Mouse (Mus musculus) gastrocnemius, adult 2 months (tissue): ENCODE results near the gene Pcdh17. TPM values are rescaled to one million over a fixed set of nuclear protein-coding genes. Genes with fewer than 3 reads are reported as not detected.

ENCODE experiments used
- DNase-seq: peaks from one replicate; pipeline ENCODE4 v3.0.0; 2022
- H3K27ac ChIP-seq: fragments of 200-600 bp; 2 replicates; pipeline ENCODE4 v1.8.1; 2022; ENCODE audit warnings: mild to moderate bottlenecking
- H3K4me3 ChIP-seq: fragments of 200-600 bp; 2 replicates; pipeline ENCODE4 v1.8.1; 2022; ENCODE audit warnings: mild to moderate bottlenecking, moderate library complexity
- CTCF ChIP-seq: fragments of 200-600 bp; IDR thresholded peaks from 2 replicates; pipeline ENCODE4 v1.8.1; 2022; ENCODE audit warnings: antibody characterized with exemption, mild to moderate bottlenecking, moderate library complexity
- intact Hi-C: fragments of 180-260 bp; cut with DNase I; formaldehyde crosslinking; loops from one replicate; pipeline ENCODE4 v1.15.1; 2025
- long read RNA-seq, 2 experiments: library from polyadenylated mRNA; stranded (forward); transcript quantifications; one replicate each; pipeline ENCODE4 v2.0.0; 2021
- total RNA-seq, 2 experiments: library from RNA; stranded (reverse); gene quantifications; 2 replicates each; pipeline ENCODE4 v1.2.3; 2021

Gene Pcdh17
- under 1 TPM; 0.51 to 0.61 TPM for total RNA-seq
- long read RNA-seq, experiment 1, full-length matches to known transcripts: 1 of 1 reads
- long read RNA-seq, experiment 1, partial matches to known transcripts: 0 of 1 reads
- long read RNA-seq, experiment 1, other reads (novel, unspliced or antisense): 0 of 1 reads
- long read RNA-seq, experiment 2: 0 reads

DNA sequence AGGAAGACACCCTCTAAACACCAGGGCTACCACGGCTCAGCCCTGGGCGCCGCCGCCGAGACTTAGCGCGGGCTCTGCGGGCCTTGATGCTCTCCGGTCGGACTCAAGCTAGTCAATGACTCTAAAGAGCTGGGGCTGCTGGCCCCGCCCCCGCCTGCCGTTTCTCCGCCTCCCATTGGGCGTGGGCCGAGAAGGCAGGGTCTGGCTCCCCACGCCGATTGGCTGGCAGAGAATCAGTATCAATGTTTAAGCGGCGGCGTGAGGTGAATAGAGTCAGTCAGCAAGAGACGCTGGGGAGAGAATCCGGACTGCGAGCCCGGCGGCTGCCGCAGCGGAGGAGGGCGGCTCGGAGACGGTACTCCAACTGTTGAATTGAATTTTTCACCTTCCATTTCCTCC, at the start of gene Pcdh17:
TSS of gene Pcdh17 (plus strand) at position 276 of the 399 bp plus-strand sequence.
- intact Hi-C loops: no loop called here
- no peak for TF ChIP-seq CTCF
- peak within 1 kb of the TSS; percentile 58; the same call in 1 of the 2 replicates for H3K27ac ChIP-seq
- DNase-seq: peak; percentile 93
- peak within 1 kb of the TSS; percentile 77 for H3K4me3 ChIP-seq

GRCm38 (mm10) chr14:84397137-84397536, 46.2 kb upstream of the Pcdh17 start:
- no peak for DNase-seq
- intact Hi-C loops: no loop called here
- Histone ChIP-seq H3K27ac (no peak overlapping the region), H3K4me3 (no peak overlapping the region)
- TF ChIP-seq CTCF: no peak

DNA sequence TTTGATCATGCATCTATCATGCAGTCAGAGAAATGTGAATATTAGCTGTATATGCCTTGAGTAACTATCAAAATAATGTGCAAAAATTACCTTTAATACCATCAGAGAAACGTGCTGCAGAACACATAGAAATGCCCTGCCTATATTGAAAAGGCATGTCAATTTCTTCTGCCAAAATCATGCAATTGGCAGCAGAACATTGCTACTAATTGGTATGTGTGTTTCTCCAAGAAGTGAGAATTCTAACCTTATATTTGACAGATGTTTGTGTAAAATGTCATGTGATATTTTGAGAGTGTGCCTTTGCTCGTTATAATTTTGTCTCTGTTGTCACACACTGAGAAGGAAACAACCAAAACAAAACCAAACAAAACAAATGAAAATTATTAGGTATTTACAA, 18.6 kb upstream of the Pcdh17 start:
- Histone ChIP-seq H3K4me3 (no peak overlapping the region), H3K27ac (no peak overlapping the region)
- DNase-seq: no peak
- no peak for TF ChIP-seq CTCF
- intact Hi-C loops: no loop called here

- H3K4me3 ChIP-seq: no peak overlapping the region
- no peak for DNase-seq
- TF ChIP-seq CTCF: no peak
- H3K27ac ChIP-seq: no peak overlapping the region
- intact Hi-C loops: loop anchor here (1.0 kb wide), 1 partner anchor 10 kb away; no protein-coding TSS in a partner anchor
Observed at GRCm38 (mm10) chr14:84426616-84427015, 16.7 kb upstream of the Pcdh17 start.

DNA sequence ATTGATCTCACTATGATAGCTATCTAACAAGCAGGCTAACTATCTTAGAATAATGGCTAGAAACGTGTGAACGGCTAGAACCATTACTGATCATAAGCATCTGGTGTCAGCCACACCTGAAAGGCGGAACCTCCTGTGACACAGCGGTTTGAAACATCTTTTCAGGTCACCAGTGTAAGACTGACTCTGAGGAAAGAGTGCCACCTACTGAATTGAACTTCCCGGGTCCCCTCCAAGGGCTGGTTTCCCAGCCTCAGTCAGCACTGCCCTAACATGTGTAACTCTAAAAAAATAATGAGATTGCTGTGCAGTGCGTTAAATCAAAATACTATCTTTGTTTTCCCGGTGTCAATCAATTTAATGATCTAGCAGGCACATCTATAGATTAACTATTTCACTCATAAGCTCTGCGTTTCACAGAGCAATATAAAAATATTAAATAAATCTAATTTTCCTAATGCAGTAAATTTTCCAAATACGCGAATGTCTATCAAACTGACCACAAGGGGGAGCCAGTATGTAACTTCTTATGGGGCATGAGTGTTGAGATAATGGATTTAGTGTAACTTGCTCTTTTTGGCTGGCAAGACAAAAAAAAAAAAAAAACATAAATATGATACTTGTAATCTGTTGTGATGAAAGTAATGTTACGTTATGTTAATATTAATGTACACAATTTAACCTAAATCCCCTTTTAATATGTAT, 5.1 kb upstream of the Pcdh17 start:
- no peak for DNase-seq
- intact Hi-C loops: no loop called here
- H3K4me3 ChIP-seq: no peak overlapping the region
- no peak overlapping the region for H3K27ac ChIP-seq
- peak; percentile 70 for TF ChIP-seq CTCF

GRCm38 (mm10) chr14:84440903-84441302, 2.5 kb upstream of the Pcdh17 start:
- TF ChIP-seq CTCF: peak; percentile 47; the same call in 1 of the 2 replicates
- no peak overlapping the region for H3K27ac ChIP-seq
- intact Hi-C loops: no loop called here
- H3K4me3 ChIP-seq: no peak overlapping the region
- DNase-seq: peak; percentile 18

DNA sequence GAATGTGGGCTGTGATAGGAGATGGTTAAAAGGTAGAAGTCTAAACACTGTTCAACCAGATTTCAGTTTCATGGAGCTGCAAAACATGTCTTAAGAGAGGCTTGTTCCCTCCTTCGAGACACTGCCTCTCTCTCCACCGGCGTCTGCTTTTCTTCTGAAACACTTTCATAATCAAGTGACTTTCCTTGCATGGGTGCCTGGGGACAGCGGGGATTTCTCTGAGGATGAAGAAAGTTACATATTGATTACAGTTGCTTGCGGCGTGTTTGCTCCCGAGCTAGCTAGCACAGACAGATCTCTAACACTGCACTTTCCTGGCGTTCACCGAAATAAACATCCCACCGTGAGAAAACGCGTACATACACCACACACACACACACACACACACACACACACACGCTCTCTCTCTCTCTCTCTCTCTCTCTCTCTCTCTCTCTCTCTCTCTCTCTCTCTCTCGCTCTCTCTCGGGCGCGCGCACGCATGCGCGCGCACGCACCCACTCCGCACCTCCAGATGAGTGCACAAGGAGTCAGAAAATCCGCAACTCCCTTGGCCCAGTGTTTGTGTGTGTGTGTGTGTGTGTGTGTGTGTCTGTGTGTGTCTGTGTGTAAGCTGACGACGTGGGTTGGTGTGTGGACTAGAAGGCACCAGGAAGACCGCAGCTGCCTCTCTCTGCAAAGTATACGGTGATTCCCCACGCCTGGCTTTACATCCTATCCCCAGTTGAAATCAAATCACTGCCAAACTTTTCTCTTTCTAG, 655 bp upstream of the Pcdh17 start:
- H3K27ac ChIP-seq: peak overlapping the region; percentile 49; the same call in 1 of the 2 replicates

DNA sequence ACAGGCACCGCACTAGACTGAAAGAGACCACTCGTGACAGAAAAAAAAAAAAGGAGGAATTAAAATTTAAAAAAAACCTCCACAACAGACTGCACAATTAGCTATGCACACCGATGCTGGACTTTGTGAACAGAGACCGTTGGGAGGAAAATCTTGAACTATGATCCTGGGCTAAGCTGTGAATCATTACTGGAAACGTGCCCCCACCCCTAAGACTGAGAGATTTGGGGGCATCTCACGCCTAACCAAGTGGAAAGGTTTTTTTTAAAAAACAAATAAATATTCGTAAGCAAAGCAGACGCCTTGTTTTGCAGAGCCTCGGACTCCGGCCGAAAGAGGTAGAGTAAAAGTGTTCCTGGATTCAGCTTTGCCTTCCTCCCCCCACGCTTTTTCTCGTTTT, 398 bp downstream of the Pcdh17 start:
- H3K4me3 ChIP-seq: peak overlapping the region; percentile 77
- peak overlapping the region; percentile 58; the same call in 1 of the 2 replicates for H3K27ac ChIP-seq
- no peak for DNase-seq
- intact Hi-C loops: no loop called here
- TF ChIP-seq CTCF: no peak

More for the DNA sequence above, 655 bp upstream of the Pcdh17 start:
- TF ChIP-seq CTCF: no peak
- DNase-seq: no peak
- intact Hi-C loops: no loop called here
- peak overlapping the region; percentile 77 for H3K4me3 ChIP-seq

GRCm38 (mm10) chr14:84444276-84444662, 906 bp downstream of the Pcdh17 start:
- H3K27ac ChIP-seq: peak overlapping the region; percentile 13; the same call in 1 of the 2 replicates
- peak; percentile 14 for DNase-seq
- intact Hi-C loops: no loop called here
- TF ChIP-seq CTCF: no peak
- H3K4me3 ChIP-seq: peak overlapping the region; percentile 77

- intact Hi-C loops: no loop called here
- peak; percentile 13 for DNase-seq
- no peak for TF ChIP-seq CTCF
Observed at GRCm38 (mm10) chr14:84444663-84445502, 1.5 kb downstream of the Pcdh17 start.

DNA sequence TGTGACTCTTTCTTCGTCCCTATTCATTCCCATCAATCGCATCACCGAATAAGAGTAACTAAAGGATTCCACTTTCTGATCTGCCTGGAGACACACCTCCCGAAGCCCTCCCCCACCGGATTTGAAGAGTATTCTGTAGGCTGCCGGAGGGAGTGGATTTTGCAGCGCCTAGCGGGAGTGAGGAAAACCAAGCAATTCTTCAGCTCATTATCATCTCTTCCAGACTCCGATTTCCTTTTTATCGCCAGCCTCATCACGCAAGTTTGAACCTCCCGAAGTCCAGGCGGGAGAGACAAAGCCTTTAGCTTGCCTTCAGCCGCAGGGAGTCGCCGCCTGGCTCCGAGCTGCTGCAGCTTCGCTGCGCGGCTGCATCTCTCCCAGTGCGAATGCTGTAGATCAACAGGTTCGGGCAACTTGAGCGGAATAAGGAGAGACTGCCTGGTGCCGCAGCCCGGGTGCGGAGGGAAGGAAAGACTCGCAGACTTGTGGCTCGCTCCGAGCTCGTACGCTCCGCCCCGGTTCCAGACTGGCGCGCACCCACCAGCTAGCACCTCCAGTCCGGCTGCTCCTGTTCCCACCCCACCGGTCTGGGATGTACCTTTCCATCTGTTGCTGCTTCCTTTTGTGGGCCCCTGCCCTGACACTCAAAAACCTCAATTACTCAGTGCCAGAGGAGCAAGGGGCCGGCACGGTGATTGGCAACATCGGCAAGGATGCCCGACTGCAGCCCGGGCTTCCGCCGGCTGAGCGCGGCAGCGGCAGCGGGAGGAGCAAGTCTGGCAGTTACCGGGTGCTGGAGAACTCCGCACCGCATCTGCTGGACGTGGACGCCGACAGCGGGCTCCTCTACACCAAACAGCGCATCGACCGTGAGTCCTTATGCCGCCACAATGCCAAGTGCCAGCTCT, 2.4 kb downstream of the Pcdh17 start:
- peak overlapping the region; percentile 77 for H3K4me3 ChIP-seq
- TF ChIP-seq CTCF: no peak
- H3K27ac ChIP-seq: peak overlapping the region; percentile 63
- intact Hi-C loops: no loop called here
- peak; percentile 36 for DNase-seq

More at GRCm38 (mm10) chr14:84444663-84445502, 1.5 kb downstream of the Pcdh17 start:
- H3K27ac ChIP-seq: peak overlapping the region; percentile 63; the same call in 1 of the 2 replicates
- peak overlapping the region; percentile 77 for H3K4me3 ChIP-seq
